Mouse (Mus musculus) heart, embryonic 12.5 days (tissue): ENCODE data around the gene Thsd4. TPM values are rescaled to one million over a fixed set of nuclear protein-coding genes. Genes with fewer than 3 reads are reported as not detected.
"Not testable (repeated sequence)": the region's sequence is repeated elsewhere in the genome, so short reads cannot be mapped to it uniquely, and the experiment has no call there.

Experiments
- ATAC-seq: fragments of 200-750 bp; cut with Nextera tagmentation; 2 replicates; pipeline ENCODE4 v1.8.0; 2017; ENCODE audit warnings: moderate TSS enrichment, moderate library complexity; ENCODE audit not compliant: insufficient number of reproducible peaks, low FRiP score
- H3K27ac ChIP-seq: fragments of 300-500 bp; sonication (generic); 2 replicates; pipeline ENCODE4 v1.5.1; 2016; ENCODE audit warnings: mild to moderate bottlenecking, moderate library complexity; ENCODE audit not compliant: poor library complexity, severe bottlenecking
- H3K27me3 ChIP-seq: fragments of 300-500 bp; sonication (generic); replicated peaks from 2 replicates; pipeline ENCODE4 v1.6.1; 2016; ENCODE audit warnings: mild to moderate bottlenecking, moderate library complexity
- H3K36me3 ChIP-seq: fragments of 300-500 bp; sonication (generic); 2 replicates; pipeline ENCODE4 v1.6.1; 2016; ENCODE audit warnings: mild to moderate bottlenecking, moderate library complexity
- H3K4me1 ChIP-seq: fragments of 300-500 bp; sonication (generic); replicated peaks from 2 replicates; pipeline ENCODE4 v1.6.1; 2016; ENCODE audit warnings: mild to moderate bottlenecking
- H3K4me2 ChIP-seq: fragments of 300-500 bp; sonication (generic); 2 replicates; pipeline ENCODE4 v1.6.1; 2016; ENCODE audit warnings: mild to moderate bottlenecking, moderate library complexity
- H3K4me3 ChIP-seq: fragments of 300-500 bp; sonication (generic); 2 replicates; pipeline ENCODE4 v1.5.1; 2016; ENCODE audit warnings: mild to moderate bottlenecking
- H3K9ac ChIP-seq: fragments of 300-500 bp; sonication (generic); 2 replicates; pipeline ENCODE4 v1.6.1; 2016; ENCODE audit warnings: mild to moderate bottlenecking, moderate library complexity
- H3K9me3 ChIP-seq: fragments of 300-500 bp; sonication (generic); replicated peaks from 2 replicates; pipeline ENCODE4 v1.6.1; 2016; ENCODE audit warnings: mild to moderate bottlenecking, moderate library complexity
- WGBS: fragments of 180-500 bp; shearing (Covaris S2); methylation state at CpG from one replicate; pipeline ENCODE4 v1.1.7; 2016; 5-methylcytosine and 5-hydroxymethylcytosine counted together
- polyA plus RNA-seq: library from polyadenylated mRNA; unstranded; fragments of >200 nt; fragmentation: Nextera tagmentation; extraction: Ambion mirVana; gene quantifications from 2 replicates; pipeline ENCODE4 v1.2.1, GENCODE M21; 2016

Gene Thsd4
- polyA plus RNA-seq, 1 experiment from 2014 or later, result 12.4 TPM

GRCm38 (mm10) chr9:60279556-60279955 is 242.3 kb downstream of the Thsd4 start:
- no peak overlapping the region for H3K9ac ChIP-seq
- peak; percentile 88 for ATAC-seq
- WGBS, result 40% methylated on average over 6 of the region's 6 CpGs
- no peaks in the 10 kb centered on the region for H3K36me3 ChIP-seq
- peaks cover 8% of the 10 kb centered on the region for H3K4me1 ChIP-seq
- no peak overlapping the region for H3K27ac ChIP-seq
- H3K27me3 ChIP-seq, result no peaks in the 10 kb centered on the region
- H3K4me2 ChIP-seq, result no peak overlapping the region
- no peak overlapping the region for H3K4me3 ChIP-seq
- no peaks in the 10 kb centered on the region for H3K9me3 ChIP-seq

DNA sequence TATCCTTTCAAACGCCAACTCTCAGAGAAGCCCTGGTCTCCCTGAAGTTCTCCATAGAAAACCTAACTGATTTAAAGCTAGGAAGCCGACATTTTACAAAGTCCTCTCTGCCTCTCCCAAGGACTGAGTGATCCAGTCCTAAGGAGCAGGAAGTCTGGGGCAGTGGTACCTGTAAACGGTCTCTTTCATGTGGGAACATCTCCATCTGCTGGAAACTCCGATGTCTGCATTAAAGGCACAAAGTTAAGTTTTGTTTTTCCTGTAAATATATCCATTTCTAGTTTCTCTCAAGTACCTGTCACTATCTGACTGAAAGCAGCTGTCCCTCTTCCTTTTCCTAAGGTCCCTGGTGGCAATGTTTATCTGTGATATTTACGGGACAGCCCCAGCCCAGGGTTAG is 245.5 kb downstream of the Thsd4 start:
- H3K36me3 ChIP-seq, result no peaks in the 10 kb centered on the region
- no peaks in the 10 kb centered on the region for H3K27me3 ChIP-seq
- H3K4me3 ChIP-seq, result no peak overlapping the region
- ATAC-seq, result no peak
- peaks cover 15% of the 10 kb centered on the region for H3K4me1 ChIP-seq
- 20% methylated on average over 5 of the region's 5 CpGs for WGBS
- H3K9me3 ChIP-seq, result no peaks in the 10 kb centered on the region
- H3K4me2 ChIP-seq, result no peak overlapping the region
- H3K27ac ChIP-seq, result no peak overlapping the region
- H3K9ac ChIP-seq, result no peak overlapping the region

DNA sequence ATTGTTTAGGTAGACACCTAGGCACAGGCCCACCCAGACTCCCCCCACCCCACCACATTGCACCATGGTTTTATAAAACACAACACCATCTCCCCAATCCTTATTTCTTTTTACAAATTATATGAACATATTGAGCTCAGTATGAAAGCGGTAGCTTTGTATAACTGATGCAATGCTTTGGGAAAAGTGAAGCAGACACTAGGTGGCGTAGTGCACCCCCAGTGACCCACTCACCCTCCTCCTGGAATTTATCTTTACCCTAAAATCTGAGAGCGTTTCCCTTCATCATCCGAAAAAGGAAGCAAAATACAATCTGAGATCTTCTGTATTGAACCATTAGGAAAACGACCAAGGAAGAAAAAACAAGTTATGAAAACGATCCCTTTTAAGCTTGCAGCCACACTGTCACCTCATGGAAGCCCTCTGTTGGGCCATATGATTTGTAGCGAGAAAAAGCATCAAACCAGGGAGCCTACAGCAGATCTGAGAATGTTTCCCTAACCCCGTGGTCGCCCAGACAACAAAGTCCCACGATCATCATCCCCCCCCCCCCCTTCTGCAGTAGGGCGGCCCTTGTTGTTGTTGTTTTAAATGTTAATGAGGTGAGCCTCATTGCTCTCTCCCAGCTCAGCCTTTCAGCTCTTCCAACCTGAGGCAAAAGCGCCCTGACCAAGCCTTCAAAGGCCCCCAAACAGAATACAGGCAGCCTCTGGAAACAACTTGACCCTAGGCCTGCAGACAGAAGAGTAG is 246.3 kb downstream of the Thsd4 start:
- Histone ChIP-seq H3K9me3 (no peaks in the 10 kb centered on the region), H3K4me2 (no peak overlapping the region), H3K9ac (no peak overlapping the region), H3K27ac (no peak overlapping the region), H3K36me3 (no peaks in the 10 kb centered on the region), H3K27me3 (no peaks in the 10 kb centered on the region), H3K4me3 (no peak overlapping the region), H3K4me1 (peaks cover 14% of the 10 kb centered on the region)
- 32% methylated on average over 12 of the region's 12 CpGs for WGBS
- ATAC-seq, result no peak

DNA sequence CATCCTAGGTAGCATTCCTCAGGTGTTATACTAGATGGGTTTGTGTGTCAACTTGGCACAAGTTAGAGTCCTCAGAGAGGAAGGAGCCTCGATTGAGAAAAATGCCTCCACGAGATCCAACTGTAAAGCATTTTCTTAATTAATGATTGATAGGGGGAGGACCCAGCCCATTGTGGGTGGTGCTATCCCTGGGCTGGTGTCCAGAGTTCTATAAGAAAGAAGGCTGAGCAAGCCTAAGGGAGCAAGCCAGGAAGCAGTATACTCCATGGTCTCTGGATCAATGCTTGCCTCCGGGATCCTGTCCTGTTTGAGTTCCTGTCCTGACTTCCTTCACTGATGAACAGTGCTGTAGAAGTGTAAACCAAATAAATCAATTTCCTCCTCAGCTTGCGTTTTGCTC is 247.3 kb downstream of the Thsd4 start:
- Histone ChIP-seq H3K4me1 (peaks cover 9% of the 10 kb centered on the region), H3K36me3 (no peaks in the 10 kb centered on the region), H3K9me3 (no peaks in the 10 kb centered on the region), H3K4me3 (no peak overlapping the region), H3K27me3 (no peaks in the 10 kb centered on the region), H3K27ac (no peak overlapping the region), H3K9ac (no peak overlapping the region), H3K4me2 (no peak overlapping the region)
- ATAC-seq, result no peak
- WGBS, result 72% methylated on average over 4 of the region's 4 CpGs

DNA sequence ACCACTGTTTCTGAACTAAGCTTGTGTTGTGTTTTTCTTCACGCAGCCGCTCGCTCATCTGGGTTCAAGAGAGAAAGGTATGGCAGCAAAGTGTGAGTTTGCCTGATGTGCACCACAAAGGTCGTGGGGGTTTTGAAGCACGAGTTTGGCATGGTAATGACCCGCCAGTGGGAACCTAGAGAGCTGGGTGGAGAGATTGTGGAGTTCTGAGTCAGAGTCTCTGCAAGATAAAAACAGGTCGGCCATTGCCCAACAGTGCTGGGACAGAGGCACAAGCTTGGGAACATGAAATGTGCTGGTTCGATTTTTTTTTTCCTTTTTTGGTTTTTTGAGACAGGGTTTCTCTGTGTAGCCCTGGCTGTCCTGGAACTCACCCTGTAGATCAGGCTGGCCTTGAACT is 249.5 kb downstream of the Thsd4 start:
- 71% methylated on average over 8 of the region's 8 CpGs for WGBS
- not testable (repeated sequence) for H3K9me3 ChIP-seq

GRCm38 (mm10) chr9:60271940-60272339 is 249.9 kb downstream of the Thsd4 start:
- no peaks in the 10 kb centered on the region for H3K9me3 ChIP-seq
- 64% methylated on average over 2 of the region's 2 CpGs for WGBS
- no peak overlapping the region for H3K9ac ChIP-seq
- H3K27me3 ChIP-seq, result no peaks in the 10 kb centered on the region
- ATAC-seq, result no peak
- no peak overlapping the region for H3K4me2 ChIP-seq
- no peak overlapping the region for H3K27ac ChIP-seq
- peaks cover 16% of the 10 kb centered on the region for H3K4me1 ChIP-seq
- no peak overlapping the region for H3K4me3 ChIP-seq
- no peaks in the 10 kb centered on the region for H3K36me3 ChIP-seq

More for the DNA sequence above, 249.5 kb downstream of the Thsd4 start:
- H3K4me3 ChIP-seq, H3K4me2 ChIP-seq, H3K36me3 ChIP-seq, H3K27ac ChIP-seq, H3K9ac ChIP-seq, H3K27me3 ChIP-seq: not testable (repeated sequence)
- ATAC-seq, result peak; percentile 72; the same call in 1 of the 2 replicates
- peaks cover 12% of the 10 kb centered on the region for H3K4me1 ChIP-seq

DNA sequence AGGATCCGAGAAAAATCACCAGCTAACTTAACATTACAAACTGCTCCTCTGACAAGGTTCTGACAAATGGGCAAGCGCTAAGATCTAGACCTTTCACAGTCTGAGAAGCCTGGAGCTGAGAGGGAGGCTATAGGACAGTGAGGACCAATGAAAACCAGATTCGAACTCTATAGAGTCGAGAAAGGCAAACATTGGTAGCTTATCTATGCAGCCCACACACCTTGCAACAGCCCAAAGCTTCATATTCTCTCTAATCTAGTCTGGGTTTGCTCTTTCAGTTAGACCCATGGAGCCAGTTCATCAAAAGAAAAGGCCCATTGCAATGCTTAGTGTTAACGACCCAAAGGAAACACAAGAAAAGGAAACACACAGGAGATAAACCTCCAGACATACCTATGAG is 252.0 kb downstream of the Thsd4 start:
- H3K27ac ChIP-seq, result no peak overlapping the region
- H3K4me2 ChIP-seq, result no peak overlapping the region
- no peaks in the 10 kb centered on the region for H3K27me3 ChIP-seq
- no peak overlapping the region for H3K9ac ChIP-seq
- no peak overlapping the region for H3K4me3 ChIP-seq
- no peak for ATAC-seq
- no peaks in the 10 kb centered on the region for H3K36me3 ChIP-seq
- 71% methylated on average over 5 of the region's 5 CpGs for WGBS
- H3K9me3 ChIP-seq, result no peaks in the 10 kb centered on the region
- peaks cover 18% of the 10 kb centered on the region for H3K4me1 ChIP-seq

- Histone ChIP-seq H3K36me3 (no peaks in the 10 kb centered on the region), H3K4me2 (no peak overlapping the region), H3K9ac (no peak overlapping the region), H3K4me3 (no peak overlapping the region), H3K4me1 (peaks cover 19% of the 10 kb centered on the region), H3K27me3 (no peaks in the 10 kb centered on the region), H3K27ac (no peak overlapping the region), H3K9me3 (no peaks in the 10 kb centered on the region)
- no peak for ATAC-seq
- WGBS, result 72% methylated on average over 5 of the region's 5 CpGs
Measured at GRCm38 (mm10) chr9:60267273-60267626, 254.6 kb downstream of the Thsd4 start.

DNA sequence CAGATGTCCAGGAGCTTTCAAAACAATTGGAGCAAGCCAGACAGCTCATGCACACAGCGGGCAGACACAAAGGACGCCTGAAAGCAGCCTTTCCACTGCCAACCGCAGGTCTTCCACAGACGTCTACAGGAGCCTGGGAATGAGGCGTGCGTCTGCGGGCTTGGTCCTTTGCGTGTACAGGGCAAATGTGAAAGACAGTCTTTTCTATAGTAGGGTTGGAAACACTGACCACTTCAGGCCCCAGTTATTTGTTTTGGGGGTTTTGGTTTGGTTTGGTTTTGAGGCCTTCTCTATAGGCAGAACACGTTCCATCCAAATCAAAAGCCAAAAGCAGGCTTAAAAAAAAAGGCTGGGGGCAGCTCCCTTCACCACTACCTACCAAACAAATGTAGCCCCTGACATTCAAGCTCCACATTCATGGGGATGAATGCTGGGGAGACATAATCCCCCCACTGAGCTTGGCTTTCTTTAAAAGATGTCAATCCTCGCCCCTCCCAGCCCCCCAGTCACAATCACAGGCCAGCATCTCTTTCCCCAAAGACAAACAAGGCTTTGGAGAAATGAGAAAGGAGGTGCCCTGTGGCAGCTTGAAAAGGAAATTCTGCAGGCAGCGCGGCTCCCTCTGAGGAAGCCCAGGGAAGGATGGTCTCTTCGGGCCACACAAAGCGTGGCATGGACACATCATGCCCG is 255.1 kb downstream of the Thsd4 start:
- no peak for ATAC-seq
- H3K9ac ChIP-seq, result no peak overlapping the region
- H3K27ac ChIP-seq, result no peak overlapping the region
- peaks cover 21% of the 10 kb centered on the region for H3K4me1 ChIP-seq
- no peak overlapping the region for H3K4me2 ChIP-seq
- no peaks in the 10 kb centered on the region for H3K9me3 ChIP-seq
- no peak overlapping the region for H3K4me3 ChIP-seq
- no peaks in the 10 kb centered on the region for H3K27me3 ChIP-seq
- H3K36me3 ChIP-seq, result no peaks in the 10 kb centered on the region
- 84% methylated on average over 15 of the region's 15 CpGs for WGBS

DNA sequence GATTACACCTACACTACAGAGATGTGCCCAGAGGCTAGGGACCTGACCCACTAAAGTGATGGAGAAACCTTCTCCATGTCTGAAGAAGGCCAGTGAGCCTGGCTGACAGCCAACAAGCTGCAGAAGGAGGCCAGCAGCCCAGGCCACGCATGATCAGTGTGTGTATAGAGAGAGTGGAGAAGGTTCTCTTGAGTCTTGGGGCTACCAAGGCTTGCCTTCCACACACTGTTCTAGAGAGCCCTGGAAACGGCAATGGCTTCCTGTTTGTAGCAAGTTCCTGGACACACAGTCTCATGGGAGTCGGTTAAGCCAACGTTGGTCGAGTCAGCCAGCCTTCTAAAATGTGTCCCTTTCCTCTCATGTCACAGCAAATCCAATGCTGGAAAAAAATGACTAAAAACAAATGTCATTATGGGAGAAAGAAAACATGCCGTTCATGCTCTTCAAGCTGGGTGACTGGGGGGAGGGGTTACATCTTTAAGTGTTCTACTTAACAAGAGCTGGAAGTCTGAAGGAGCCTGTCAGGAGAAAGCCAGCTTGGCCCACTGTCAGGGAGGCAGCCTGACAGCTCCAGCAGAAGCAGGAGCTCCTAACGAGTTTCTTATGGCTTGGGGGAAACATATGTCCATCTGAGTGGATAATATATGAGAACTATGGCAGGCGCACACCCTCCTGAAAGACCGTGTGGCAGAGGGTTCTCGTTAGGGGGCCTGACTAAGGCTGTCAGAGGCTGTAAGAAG is 257.1 kb downstream of the Thsd4 start:
- Histone ChIP-seq H3K36me3 (no peaks in the 10 kb centered on the region), H3K27ac (no peak overlapping the region)
- no peak for ATAC-seq

GRCm38 (mm10) chr9:60262515-60263140 is 259.2 kb downstream of the Thsd4 start:
- WGBS, result 58% methylated on average over 6 of the region's 6 CpGs
- Histone ChIP-seq H3K9ac (no peak overlapping the region), H3K4me1 (peaks cover 20% of the 10 kb centered on the region), H3K27me3 (no peaks in the 10 kb centered on the region), H3K4me3 (no peak overlapping the region), H3K36me3 (no peaks in the 10 kb centered on the region), H3K4me2 (no peak overlapping the region), H3K9me3 (no peaks in the 10 kb centered on the region), H3K27ac (no peak overlapping the region)
- peak; percentile 41; the same call in 1 of the 2 replicates for ATAC-seq

More for the DNA sequence above, 257.1 kb downstream of the Thsd4 start:
- H3K4me1 ChIP-seq, result peaks cover 21% of the 10 kb centered on the region
- H3K4me2 ChIP-seq, result no peak overlapping the region
- WGBS, result 62% methylated on average over 10 of the region's 10 CpGs
- no peaks in the 10 kb centered on the region for H3K27me3 ChIP-seq
- no peaks in the 10 kb centered on the region for H3K9me3 ChIP-seq
- H3K9ac ChIP-seq, result no peak overlapping the region
- no peak overlapping the region for H3K4me3 ChIP-seq
